Mouse (Mus musculus) midbrain, postnatal 0 days (tissue): ENCODE measurements around the gene Tpbgl. TPM values are rescaled to one million over a fixed set of nuclear protein-coding genes. Genes with fewer than 3 reads are reported as not detected.
A peak's percentile ranks its signal among the peaks of the same experiment; 100 is the strongest.

Source experiments
- ATAC-seq: fragments of 200-750 bp; cut with Nextera tagmentation; 2 replicates; pipeline ENCODE4 v1.8.0; 2017; ENCODE audit warnings: moderate number of reproducible peaks, mild to moderate bottlenecking, moderate TSS enrichment, moderate library complexity; ENCODE audit not compliant: low FRiP score
- DNase-seq: peaks from one replicate; pipeline ENCODE4 v3.0.0-alpha.2; 2015; ENCODE audit warnings: low spot score
- H3K27ac ChIP-seq: fragments of 300-500 bp; sonication (generic); 2 replicates; pipeline ENCODE4 v1.5.1; 2014; ENCODE audit warnings: low read depth, mild to moderate bottlenecking, low read length, mixed read lengths
- H3K27me3 ChIP-seq: fragments of 300-500 bp; sonication (generic); 2 replicates; pipeline ENCODE4 v1.6.1; 2014; ENCODE audit warnings: low read length, control low read depth, mixed read lengths; ENCODE audit not compliant: insufficient read depth
- H3K36me3 ChIP-seq: fragments of 300-500 bp; sonication (generic); 2 replicates; pipeline ENCODE4 v1.6.1; 2014; ENCODE audit warnings: low read length, control low read depth, mixed read lengths; ENCODE audit not compliant: insufficient read depth
- H3K4me1 ChIP-seq: fragments of 300-500 bp; sonication (generic); 2 replicates; pipeline ENCODE4 v1.6.1; 2014; ENCODE audit warnings: mild to moderate bottlenecking, control low read depth, antibody characterized with exemption, low read length, mixed read lengths; ENCODE audit not compliant: insufficient read depth
- H3K4me2 ChIP-seq: fragments of 300-500 bp; sonication (generic); 2 replicates; pipeline ENCODE4 v1.6.1; 2014; ENCODE audit warnings: low read depth, mild to moderate bottlenecking, low read length, mixed read lengths; ENCODE audit not compliant: poor library complexity, severe bottlenecking
- H3K4me3 ChIP-seq: fragments of 300-500 bp; sonication (generic); 2 replicates; pipeline ENCODE4 v1.5.1; 2014; ENCODE audit warnings: low read depth, mild to moderate bottlenecking, low read length, moderate library complexity
- H3K9ac ChIP-seq: fragments of 300-500 bp; sonication (generic); replicated peaks from 2 replicates; pipeline ENCODE4 v1.6.1; 2014; ENCODE audit warnings: mild to moderate bottlenecking, low read length, moderate library complexity, mixed read lengths; ENCODE audit not compliant: poor library complexity, severe bottlenecking
- H3K9me3 ChIP-seq: fragments of 300-500 bp; sonication (generic); 2 replicates; pipeline ENCODE4 v1.6.1; 2016; ENCODE audit warnings: low read length, control low read depth
- CTCF ChIP-seq: IDR thresholded peaks from 2 replicates; pipeline ENCODE4 v1.5.1; 2016; ENCODE audit warnings: antibody characterized with exemption, mild to moderate bottlenecking
- WGBS: fragments of 180-500 bp; shearing (Covaris S2); extraction: QIAGEN DNeasy Blood & Tissue Kit; methylation state at CpG from one replicate; pipeline ENCODE4 v1.1.7; 2014; 5-methylcytosine and 5-hydroxymethylcytosine counted together
- polyA plus RNA-seq: library from polyadenylated mRNA; unstranded; fragments of >200 nt; fragmentation: Nextera tagmentation; extraction: Ambion mirVana; gene quantifications from 2 replicates; pipeline ENCODE4 v1.2.1, GENCODE M21; 2015
- total RNA-seq: library from RNA; depleted of rRNA; stranded (reverse); fragments of >200 nt; gene quantifications from 2 replicates; pipeline ENCODE4 v1.2.3, GENCODE M21; 2014

The Tpbgl gene
- total and polyA plus RNA-seq, 2 experiments from 2014 or later = 1.7 to 4.5 TPM

GRCm38 (mm10) chr7:99649585-99649984 is 22.7 kb upstream of the Tpbgl start:
- H3K9ac ChIP-seq = no peak overlapping the region
- H3K4me1 ChIP-seq = no peaks in the 10 kb centered on the region
- no peaks in the 10 kb centered on the region for H3K27me3 ChIP-seq
- no peak overlapping the region for H3K4me3 ChIP-seq
- no peak for TF ChIP-seq CTCF
- no peaks in the 10 kb centered on the region for H3K36me3 ChIP-seq
- no peaks in the 10 kb centered on the region for H3K9me3 ChIP-seq
- H3K4me2 ChIP-seq = no peak overlapping the region
- ATAC-seq (no peak), DNase-seq (peak; percentile 33)
- H3K27ac ChIP-seq = no peak overlapping the region
- WGBS = 28% methylated on average over 4 of the region's 4 CpGs

- no peaks in the 10 kb centered on the region for H3K36me3 ChIP-seq
- no peak overlapping the region for H3K4me2 ChIP-seq
- DNase-seq (peak; percentile 57), ATAC-seq (no peak)
- H3K9me3 ChIP-seq = no peaks in the 10 kb centered on the region
- no peaks in the 10 kb centered on the region for H3K27me3 ChIP-seq
- TF ChIP-seq CTCF = peak; percentile 11; the same call in 1 of the 2 replicates
- H3K4me3 ChIP-seq = no peak overlapping the region
- no peak overlapping the region for H3K9ac ChIP-seq
- no peak overlapping the region for H3K27ac ChIP-seq
- H3K4me1 ChIP-seq = no peaks in the 10 kb centered on the region
- WGBS = 20% methylated on average over 6 of the region's 6 CpGs
Observed at GRCm38 (mm10) chr7:99648623-99649022, 21.7 kb upstream of the Tpbgl start.

GRCm38 (mm10) chr7:99644701-99645100 is 17.8 kb upstream of the Tpbgl start:
- no peaks in the 10 kb centered on the region for H3K4me1 ChIP-seq
- 77% methylated on average over 7 of the region's 7 CpGs for WGBS
- H3K36me3 ChIP-seq = no peaks in the 10 kb centered on the region
- TF ChIP-seq CTCF = no peak
- no peak overlapping the region for H3K9ac ChIP-seq
- DNase-seq (no peak), ATAC-seq (no peak)
- H3K4me3 ChIP-seq = no peak overlapping the region
- no peaks in the 10 kb centered on the region for H3K9me3 ChIP-seq
- H3K27me3 ChIP-seq = no peaks in the 10 kb centered on the region
- H3K27ac ChIP-seq = no peak overlapping the region
- no peak overlapping the region for H3K4me2 ChIP-seq

GRCm38 (mm10) chr7:99642078-99642477 is 15.2 kb upstream of the Tpbgl start:
- WGBS = 21% methylated on average over 3 of the region's 3 CpGs

GRCm38 (mm10) chr7:99641245-99641644 is 14.3 kb upstream of the Tpbgl start:
- Histone ChIP-seq H3K4me1 (no peaks in the 10 kb centered on the region), H3K9me3 (no peaks in the 10 kb centered on the region), H3K4me2 (no peak overlapping the region), H3K36me3 (no peaks in the 10 kb centered on the region), H3K9ac (no peak overlapping the region), H3K27me3 (no peaks in the 10 kb centered on the region), H3K4me3 (no peak overlapping the region), H3K27ac (no peak overlapping the region)
- WGBS = 46% methylated on average over 4 of the region's 4 CpGs
- no peak for TF ChIP-seq CTCF
- ATAC-seq (no peak), DNase-seq (peak; percentile 34)

More at GRCm38 (mm10) chr7:99642078-99642477, 15.2 kb upstream of the Tpbgl start:
- Histone ChIP-seq H3K4me3 (no peak overlapping the region), H3K27me3 (no peaks in the 10 kb centered on the region), H3K9me3 (no peaks in the 10 kb centered on the region), H3K4me2 (no peak overlapping the region), H3K4me1 (no peaks in the 10 kb centered on the region), H3K27ac (no peak overlapping the region), H3K9ac (no peak overlapping the region), H3K36me3 (no peaks in the 10 kb centered on the region)
- no peak for TF ChIP-seq CTCF
- DNase-seq (no peak), ATAC-seq (no peak)

GRCm38 (mm10) chr7:99633966-99634665 is 7.2 kb upstream of the Tpbgl start:
- no peak overlapping the region for H3K4me2 ChIP-seq
- WGBS = 81% methylated on average over 8 of the region's 8 CpGs
- no peak for TF ChIP-seq CTCF
- ATAC-seq (no peak), DNase-seq (no peak)
- H3K4me1 ChIP-seq = no peaks in the 10 kb centered on the region
- 0 out of 2 replicates have a peak, but pooled peaks cover 6% of the 10 kb centered on the region for H3K27me3 ChIP-seq
- H3K9ac ChIP-seq = no peak overlapping the region
- H3K9me3 ChIP-seq = no peaks in the 10 kb centered on the region
- no peak overlapping the region for H3K27ac ChIP-seq
- no peaks in the 10 kb centered on the region for H3K36me3 ChIP-seq
- H3K4me3 ChIP-seq = no peak overlapping the region
